Mouse (Mus musculus) intestine, embryonic 16.5 days (tissue): ENCODE measurements around the gene Rfx4. TPM values are rescaled to one million over a fixed set of nuclear protein-coding genes. Genes with fewer than 3 reads are reported as not detected.

Experiments used
- ATAC-seq: fragments of 200-750 bp; cut with Nextera tagmentation; 2 replicates; pipeline ENCODE4 v1.8.0; 2017; ENCODE audit warnings: moderate TSS enrichment, moderate library complexity
- H3K27ac ChIP-seq: fragments of 300-500 bp; sonication (generic); 2 replicates; pipeline ENCODE4 v1.5.1; 2014; ENCODE audit warnings: mild to moderate bottlenecking, low read length
- H3K27me3 ChIP-seq: fragments of 300-500 bp; sonication (generic); replicated peaks from 2 replicates; pipeline ENCODE4 v1.6.1; 2014; ENCODE audit warnings: low read length, control low read depth, mixed read lengths; ENCODE audit not compliant: control insufficient read depth, insufficient read depth
- H3K36me3 ChIP-seq: fragments of 300-500 bp; sonication (generic); 2 replicates; pipeline ENCODE4 v1.6.1; 2014; ENCODE audit warnings: low read length, control low read depth; ENCODE audit not compliant: control insufficient read depth, insufficient read depth
- H3K4me1 ChIP-seq: fragments of 300-500 bp; sonication (generic); 2 replicates; pipeline ENCODE4 v1.6.1; 2014; ENCODE audit warnings: low read length, control low read depth, mixed read lengths; ENCODE audit not compliant: control insufficient read depth, insufficient read depth
- H3K4me2 ChIP-seq: fragments of 300-500 bp; sonication (generic); 2 replicates; pipeline ENCODE4 v1.6.1; 2014; ENCODE audit warnings: low read depth, low read length, control low read depth
- H3K4me3 ChIP-seq: fragments of 300-500 bp; sonication (generic); 2 replicates; pipeline ENCODE4 v1.5.1; 2014; ENCODE audit warnings: mild to moderate bottlenecking, low read length
- H3K9ac ChIP-seq: fragments of 300-500 bp; sonication (generic); 2 replicates; pipeline ENCODE4 v1.6.1; 2014; ENCODE audit warnings: low read depth, low read length
- H3K9me3 ChIP-seq: fragments of 300-500 bp; sonication (generic); 2 replicates; pipeline ENCODE4 v1.6.1; 2016; ENCODE audit warnings: low read length, control low read depth; ENCODE audit not compliant: control insufficient read depth
- WGBS: fragments of 180-500 bp; shearing (Covaris S2); extraction: QIAGEN DNeasy Blood & Tissue Kit; methylation state at CpG from one replicate; pipeline ENCODE4 v1.1.7; 2014; 5-methylcytosine and 5-hydroxymethylcytosine counted together
- polyA plus RNA-seq: library from polyadenylated mRNA; unstranded; fragments of >200 nt; fragmentation: Nextera tagmentation; extraction: Ambion mirVana; gene quantifications from 2 replicates; pipeline ENCODE4 v1.2.1, GENCODE M21; 2015

Gene Rfx4
- polyA plus RNA-seq, 1 experiment from 2014 or later: not detected

DNA sequence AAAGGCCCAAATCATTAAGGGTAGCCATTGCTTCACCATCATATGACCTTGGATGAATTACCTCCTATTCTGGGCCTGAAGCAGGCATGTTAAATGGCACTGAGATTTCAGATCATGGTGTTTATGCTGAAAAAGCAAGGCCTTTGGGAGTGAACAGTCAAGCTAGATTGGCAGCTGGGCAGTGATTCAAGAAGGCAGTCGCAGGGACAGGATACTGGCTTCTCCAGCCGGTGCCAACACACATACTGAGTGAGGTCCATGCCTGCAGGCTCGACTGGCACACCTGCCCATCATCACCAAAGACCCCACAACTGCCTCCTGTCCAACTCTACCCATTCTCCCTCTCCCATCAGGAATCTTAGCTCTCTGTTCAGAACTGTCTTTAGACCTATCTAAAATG lies 152.6 kb downstream of the Rfx4 start:
- Histone ChIP-seq H3K4me2 (no peak overlapping the region), H3K27ac (no peak overlapping the region), H3K4me1 (peaks cover 4% of the 10 kb centered on the region), H3K27me3 (no peaks in the 10 kb centered on the region), H3K4me3 (no peak overlapping the region), H3K36me3 (no peaks in the 10 kb centered on the region), H3K9ac (no peak overlapping the region), H3K9me3 (no peaks in the 10 kb centered on the region)
- no peak for ATAC-seq
- 90% methylated on average over 3 of the region's 3 CpGs for WGBS

DNA sequence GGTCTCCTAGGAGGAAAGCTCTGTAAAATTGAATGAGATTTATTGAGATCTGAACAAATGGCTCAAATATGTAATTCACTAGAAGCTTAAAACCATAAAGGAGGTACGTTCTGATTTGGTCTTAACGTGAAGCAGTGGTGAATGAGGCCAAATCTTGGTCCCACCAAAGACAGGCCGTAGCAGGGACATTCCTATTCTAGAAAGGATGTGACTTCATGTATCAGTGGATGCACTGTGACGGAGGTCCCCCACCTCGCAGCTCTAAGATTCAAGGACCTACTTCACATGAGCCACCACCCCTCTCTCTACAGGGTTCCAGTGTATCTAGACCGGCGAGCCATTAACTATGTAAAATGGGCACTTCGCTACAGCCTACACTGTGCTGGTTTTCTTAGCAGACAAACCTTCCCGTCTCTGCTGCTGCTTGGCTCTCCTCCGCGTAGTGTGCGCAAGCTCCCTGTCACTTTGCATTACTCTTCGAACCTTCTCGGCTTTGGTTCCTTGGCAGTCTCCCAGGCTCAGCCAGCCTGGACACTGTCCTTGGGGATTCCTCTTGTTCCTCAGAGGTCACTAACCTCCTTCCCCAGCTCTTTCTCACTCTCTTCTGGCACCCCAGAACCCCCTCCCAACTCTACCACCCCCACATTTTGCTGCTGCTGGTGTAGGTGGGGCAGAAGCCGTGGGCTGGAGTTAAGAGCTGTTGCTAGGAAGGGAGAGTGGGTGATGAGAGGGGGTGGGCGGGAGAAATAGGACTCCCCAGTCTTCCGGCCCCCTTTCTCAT lies 153.3 kb downstream of the Rfx4 start:
- Histone ChIP-seq H3K4me3 (no peak overlapping the region), H3K36me3 (no peaks in the 10 kb centered on the region), H3K9ac (no peak overlapping the region), H3K27ac (no peak overlapping the region), H3K27me3 (no peaks in the 10 kb centered on the region), H3K4me2 (no peak overlapping the region), H3K4me1 (no peaks in the 10 kb centered on the region), H3K9me3 (no peaks in the 10 kb centered on the region)
- WGBS: 79% methylated on average over 17 of the region's 17 CpGs
- no peak for ATAC-seq

DNA sequence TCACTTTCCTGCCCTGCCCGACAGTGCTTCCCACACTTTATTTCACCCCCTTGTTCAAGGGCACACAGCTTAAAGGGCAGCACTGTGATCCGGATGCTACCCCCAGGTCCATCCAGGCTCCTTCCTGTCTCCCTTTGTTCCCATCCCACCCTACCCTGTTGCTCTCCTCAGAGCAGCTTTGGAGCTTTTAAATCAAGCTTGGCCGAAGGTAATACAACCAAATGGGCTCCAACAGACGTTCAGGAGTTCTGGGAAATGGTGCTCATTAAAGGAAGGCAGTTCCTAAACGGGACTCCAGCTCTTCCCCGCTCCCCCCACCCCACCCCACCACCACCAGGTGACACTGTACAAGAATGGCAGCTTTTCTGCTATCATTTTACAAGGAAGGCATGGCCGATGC lies 154.3 kb downstream of the Rfx4 start:
- WGBS: 51% methylated on average over 7 of the region's 7 CpGs
- Histone ChIP-seq H3K27ac (no peak overlapping the region), H3K4me1 (no peaks in the 10 kb centered on the region), H3K27me3 (no peaks in the 10 kb centered on the region), H3K9ac (no peak overlapping the region), H3K4me2 (no peak overlapping the region), H3K9me3 (no peaks in the 10 kb centered on the region), H3K4me3 (no peak overlapping the region), H3K36me3 (no peaks in the 10 kb centered on the region)
- no peak for ATAC-seq

DNA sequence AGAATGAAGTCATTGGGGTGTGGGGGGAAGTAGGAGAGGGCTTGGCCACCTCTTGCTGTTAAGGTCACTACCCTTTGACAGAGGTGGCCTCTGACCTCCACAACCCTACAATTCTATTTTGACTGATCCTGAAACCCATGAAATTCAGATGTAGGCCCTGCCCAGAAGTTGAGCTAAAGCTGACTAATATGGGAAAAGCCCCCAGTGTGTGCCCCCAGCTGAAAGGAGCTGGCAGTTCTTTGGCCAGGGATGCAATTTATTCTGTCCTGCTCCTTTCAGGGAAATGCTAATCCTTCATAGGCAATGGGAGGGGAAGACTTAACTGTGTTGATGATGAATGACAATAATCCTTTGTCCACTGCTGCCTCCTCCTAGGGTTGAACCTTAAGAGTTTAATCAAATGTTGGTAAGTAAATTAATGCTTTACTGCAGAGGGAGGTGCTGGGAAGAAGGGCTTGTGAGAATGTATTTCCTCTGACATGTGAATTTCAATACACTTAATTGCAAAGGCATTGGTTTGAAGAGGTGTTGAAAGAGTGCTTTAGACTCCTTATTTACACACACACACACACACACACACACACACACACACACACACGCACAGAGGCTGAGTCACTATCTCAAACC lies 155.0 kb downstream of the Rfx4 start:
- ATAC-seq: no peak
- 70% methylated on average over 1 of the region's 1 CpGs for WGBS
- Histone ChIP-seq H3K4me1 (no peaks in the 10 kb centered on the region), H3K4me3 (no peak overlapping the region), H3K4me2 (no peak overlapping the region), H3K27ac (no peak overlapping the region), H3K36me3 (no peaks in the 10 kb centered on the region), H3K27me3 (no peaks in the 10 kb centered on the region), H3K9me3 (no peaks in the 10 kb centered on the region), H3K9ac (no peak overlapping the region)

DNA sequence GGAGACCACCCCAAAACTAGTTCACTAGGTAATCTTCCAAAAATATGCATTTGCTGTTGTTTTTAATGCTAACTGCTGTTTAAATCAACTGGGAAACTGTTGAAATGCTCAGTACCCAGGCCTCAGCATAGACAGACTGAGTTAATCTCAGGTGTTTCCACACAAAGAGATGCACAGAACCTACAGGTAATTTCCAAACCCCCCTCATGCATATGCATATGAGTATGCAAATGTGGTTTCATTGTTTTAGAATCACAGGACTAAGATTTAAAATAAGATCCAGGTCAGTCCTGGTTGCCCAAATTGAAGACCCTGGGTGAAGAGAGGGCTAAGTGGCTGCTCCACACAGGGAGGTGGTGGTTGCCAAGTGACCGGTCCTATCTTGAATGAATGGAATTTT lies 157.3 kb downstream of the Rfx4 start:
- no peaks in the 10 kb centered on the region for H3K27me3 ChIP-seq
- no peak overlapping the region for H3K4me2 ChIP-seq
- H3K27ac ChIP-seq: no peak overlapping the region
- H3K36me3 ChIP-seq: no peaks in the 10 kb centered on the region
- H3K4me3 ChIP-seq: no peak overlapping the region
- H3K9me3 ChIP-seq: no peaks in the 10 kb centered on the region
- no peaks in the 10 kb centered on the region for H3K4me1 ChIP-seq
- H3K9ac ChIP-seq: no peak overlapping the region
- 62% methylated on average over 1 of the region's 1 CpGs for WGBS
- no peak for ATAC-seq

DNA sequence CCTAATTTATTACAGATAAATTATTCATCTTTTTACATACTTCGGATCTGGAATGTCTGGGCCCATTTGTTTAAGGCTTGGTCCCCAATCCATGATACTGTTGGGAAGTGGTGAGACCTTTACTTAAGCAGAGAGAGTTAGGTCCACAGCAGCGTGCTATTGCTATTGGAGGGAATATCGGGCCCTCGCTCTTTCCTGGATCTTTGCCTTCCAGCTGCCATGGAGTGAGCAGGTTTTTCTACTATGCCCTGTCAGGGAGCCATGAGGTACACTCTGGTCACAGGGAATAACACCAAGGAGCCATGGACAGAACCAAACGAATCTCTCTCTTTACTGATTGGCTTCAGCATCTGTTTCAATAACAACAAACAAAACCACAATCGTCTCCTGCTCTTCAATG lies 159.6 kb downstream of the Rfx4 start:
- Histone ChIP-seq H3K4me3 (no peak overlapping the region), H3K9me3 (no peaks in the 10 kb centered on the region), H3K4me1 (0 out of 2 replicates have a peak, but pooled peaks cover 3% of the 10 kb centered on the region), H3K9ac (no peak overlapping the region), H3K27ac (no peak overlapping the region), H3K27me3 (no peaks in the 10 kb centered on the region), H3K36me3 (no peaks in the 10 kb centered on the region), H3K4me2 (no peak overlapping the region)
- WGBS: 75% methylated on average over 6 of the region's 6 CpGs
- no peak for ATAC-seq

DNA sequence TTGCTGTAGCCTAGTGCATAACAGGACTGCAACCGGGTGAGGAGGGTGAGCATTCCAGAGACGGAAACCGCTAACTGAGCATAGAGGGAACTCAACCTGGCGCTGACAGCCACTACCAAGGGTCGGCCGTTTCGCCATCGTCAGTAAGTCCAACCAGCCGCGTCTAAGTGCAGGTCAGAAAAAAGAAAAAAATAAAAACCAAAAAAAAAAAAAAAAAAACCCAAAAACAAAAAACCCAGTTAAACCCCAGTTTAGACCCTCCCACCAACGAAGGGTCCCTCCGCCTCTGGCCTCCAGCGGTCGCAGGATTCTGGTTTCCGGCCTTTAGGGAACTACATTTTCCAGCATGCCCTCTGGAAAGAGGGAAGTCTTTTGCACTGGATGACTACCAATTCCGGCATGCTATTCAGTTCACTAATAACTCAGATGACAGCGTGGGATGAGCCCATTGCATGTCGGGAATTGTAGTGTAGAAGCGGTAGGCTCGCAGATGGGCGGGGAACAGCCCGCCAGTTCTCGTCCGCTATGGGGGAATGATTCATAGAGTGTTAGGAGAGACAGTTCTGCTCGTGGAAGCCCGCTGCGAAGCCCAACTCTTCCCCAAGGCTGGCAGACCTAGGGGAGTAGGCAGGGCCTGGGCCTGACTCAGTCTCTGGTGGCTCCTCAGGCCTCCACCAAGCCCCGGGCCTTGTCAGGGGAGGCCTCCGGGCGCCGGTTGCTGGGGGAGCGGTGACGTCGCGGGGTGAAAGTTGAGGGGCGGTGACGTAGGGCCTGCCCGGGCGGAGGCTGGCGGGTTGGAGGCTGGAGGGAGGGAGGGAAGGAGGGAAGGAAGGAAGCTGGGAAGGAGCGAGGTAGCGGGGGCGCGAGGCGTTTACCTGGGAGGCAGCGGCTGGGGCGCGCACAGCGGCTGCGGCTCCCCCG lies 161.2 kb downstream of the Rfx4 start, which contains the start of gene Ric8b:
Gene Ric8b (plus strand): TSS at position 807 of the 921 bp plus-strand sequence.
- Histone ChIP-seq H3K4me3 (peak within 1 kb of the TSS; percentile 82), H3K36me3 (no peaks in the 10 kb centered on the region), H3K4me1 (0 out of 2 replicates have a peak, but pooled peaks cover 3% of the 10 kb centered on the region), H3K27me3 (no peaks in the 10 kb centered on the region), H3K9ac (peak within 1 kb of the TSS; percentile 93), H3K27ac (peak within 1 kb of the TSS; percentile 96), H3K9me3 (no peaks in the 10 kb centered on the region), H3K4me2 (peak within 1 kb of the TSS; percentile 56)
- ATAC-seq: peak; percentile 99
- whole genome bisulfite sequencing: under 1% methylated on average over 49 of the region's 51 CpGs

DNA sequence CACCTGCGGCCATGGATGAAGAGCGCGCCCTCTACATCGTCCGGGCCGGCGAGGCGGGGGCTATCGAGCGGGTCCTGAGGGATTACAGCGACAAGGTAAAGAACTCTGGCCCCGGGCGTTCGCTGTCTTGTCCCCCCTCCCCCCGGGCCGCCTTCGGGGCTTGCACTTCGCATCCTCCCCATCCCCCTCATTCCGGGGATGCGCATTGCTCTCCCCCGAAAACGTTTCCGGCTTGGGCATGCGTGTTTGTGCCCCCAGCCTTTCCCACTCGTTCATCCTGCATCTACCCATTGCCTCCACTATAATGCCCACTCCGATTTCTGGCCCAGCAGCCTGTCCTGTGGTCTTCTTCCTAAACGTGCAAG lies 161.9 kb downstream of the Rfx4 start:
- no peaks in the 10 kb centered on the region for H3K9me3 ChIP-seq
- H3K27me3 ChIP-seq: no peaks in the 10 kb centered on the region
- no peak; the same call in 1 of the 2 replicates for ATAC-seq
- H3K27ac ChIP-seq: peak overlapping the region; percentile 96
- under 1% methylated on average over 23 of the region's 27 CpGs for WGBS
- peak overlapping the region; percentile 82 for H3K4me3 ChIP-seq
- H3K36me3 ChIP-seq: no peaks in the 10 kb centered on the region
- 0 out of 2 replicates have a peak, but pooled peaks cover 4% of the 10 kb centered on the region for H3K4me1 ChIP-seq
- peak overlapping the region; percentile 93 for H3K9ac ChIP-seq
- peak overlapping the region; percentile 56 for H3K4me2 ChIP-seq

DNA sequence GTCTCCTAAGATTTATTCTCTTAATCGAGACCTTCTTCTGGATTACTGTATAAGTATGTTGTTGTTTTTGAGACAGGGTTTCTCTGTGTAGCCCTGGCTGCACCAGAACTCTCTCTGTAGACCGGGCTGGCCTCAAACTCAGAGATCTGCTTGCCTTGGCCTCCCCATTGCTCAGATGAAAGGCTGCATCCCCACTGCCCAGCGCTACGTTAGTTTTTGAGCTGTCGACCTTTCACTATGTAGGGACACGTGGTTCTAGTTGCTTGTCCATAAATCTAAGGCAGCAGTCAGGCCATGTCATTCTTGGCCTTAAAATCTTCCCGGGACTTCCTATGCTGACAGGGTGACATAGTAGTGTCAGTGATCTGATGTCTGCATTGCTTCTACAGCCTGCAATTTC lies 170.5 kb downstream of the Rfx4 start:
- Histone ChIP-seq H3K36me3 (0 out of 2 replicates have a peak, but pooled peaks cover 2% of the 10 kb centered on the region), H3K9me3 (no peaks in the 10 kb centered on the region), H3K9ac (no peak overlapping the region), H3K27ac (no peak overlapping the region), H3K4me2 (no peak overlapping the region), H3K4me1 (0 out of 2 replicates have a peak, but pooled peaks cover 10% of the 10 kb centered on the region), H3K27me3 (no peaks in the 10 kb centered on the region), H3K4me3 (no peak overlapping the region)
- no peak for ATAC-seq
- WGBS: 62% methylated on average over 7 of the region's 7 CpGs
